9 mouse cellular contexts compared by ENCODE assay signal in the genomic region with DNA sequence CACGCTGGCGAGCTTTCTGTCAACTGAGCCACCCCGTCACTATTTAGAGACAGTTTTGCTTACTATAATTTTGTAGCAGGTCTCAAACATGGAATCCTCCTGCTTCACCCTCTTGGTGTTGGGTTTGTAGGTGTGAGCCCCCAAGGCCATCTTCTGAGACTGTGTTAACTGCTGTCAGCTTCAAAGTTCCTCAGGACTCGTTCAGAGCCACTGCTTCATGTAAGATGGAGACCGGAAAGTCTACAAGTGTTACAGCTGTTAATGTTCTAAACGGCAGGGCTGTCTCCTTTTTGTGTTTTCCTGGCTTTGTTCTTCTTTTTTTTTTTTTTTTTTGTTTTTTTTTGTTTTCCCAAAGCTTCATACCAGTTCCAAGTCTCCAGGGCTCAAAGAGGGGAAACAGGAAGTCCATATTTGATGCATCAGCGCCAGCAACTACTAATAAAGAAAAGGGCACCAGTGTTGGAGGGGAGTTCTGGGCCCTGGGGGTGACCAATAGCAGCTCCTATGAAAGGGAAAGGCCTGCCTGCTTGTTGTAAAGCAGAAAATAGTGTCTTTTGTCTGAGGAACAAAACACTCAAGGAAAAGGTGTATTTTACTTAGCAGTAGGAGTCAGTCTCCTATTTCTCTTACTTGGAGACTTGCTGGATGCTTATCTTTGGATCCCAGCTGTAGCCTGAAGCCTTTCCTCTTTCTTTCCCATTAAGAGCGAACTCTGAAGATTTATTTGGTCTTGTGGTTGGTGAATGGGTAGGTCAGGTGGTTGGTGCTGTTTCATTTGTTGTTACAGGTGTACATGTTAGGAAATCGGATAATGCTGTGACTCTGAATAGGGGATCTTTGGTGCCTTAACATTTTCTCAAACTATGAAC. TPM values are rescaled to one million over a fixed set of nuclear protein-coding genes. Genes with fewer than 3 reads are reported as not detected.
DNase-seq lines count a peak whose midpoint lies in the region; ATAC-seq and TF ChIP-seq lines count a peak whose summit lies in the region.
"Had no signal": no experiment of that assay in that cellular context is flagged by ENCODE, and none has a peak within 500 bp of the region (broad histone marks: within the 10 kb centered on the region; RNA-seq: fewer than 3 reads in every experiment).

No protein-coding gene starts in this region.

- DNase-seq in layer of hippocampus, adult 2 months (ENCODE audit: low spot score in 2 of 2): no peak
- no peak for DNase-seq in layer of hippocampus, postnatal 36 days
- DNase-seq in layer of hippocampus, adult 9-11 months: no peak
- DNase-seq in ovary, postnatal 10 days (ENCODE audit: low spot score): no peak
- no peak for DNase-seq in layer of hippocampus, postnatal 14 days (ENCODE audit: low spot score in 2 of 2)

- H3K4me1 ChIP-seq in embryonic facial prominence, embryonic 13.5 days: peaks cover 14% of the 10 kb centered on the region

- no peaks in the 10 kb centered on the region for H3K9me3 ChIP-seq in embryonic facial prominence, embryonic 13.5 days

- 69% methylated on average over 9 of the region's 9 CpGs for WGBS in embryonic facial prominence, embryonic 13.5 days

- no peaks in the 10 kb centered on the region for H3K27me3 ChIP-seq in embryonic facial prominence, embryonic 13.5 days
- H3K27me3 ChIP-seq: Patski had no signal

- peak overlapping the region; percentile 55; the same call in 1 of the 2 replicates for H3K27ac ChIP-seq in layer of hippocampus, adult 2 months
- H3K27ac ChIP-seq in embryonic facial prominence, embryonic 13.5 days: peak overlapping the region; percentile 71

- TF ChIP-seq CTCF in layer of hippocampus, adult 2 months (conservative IDR thresholded peaks at IDR 0.05): no peak

- H3K9ac ChIP-seq in embryonic facial prominence, embryonic 13.5 days: no peak overlapping the region

- ATAC-seq in embryonic facial prominence, embryonic 13.5 days (ENCODE audit: insufficient number of reproducible peaks, insufficient read depth, low FRiP score, low TSS enrichment, low read depth): no peak
- peak; percentile 36 for ATAC-seq in inflammation-experienced regulatory T-cells, adult 6 months
- peak; percentile 49; the same call in 1 of the 2 replicates for ATAC-seq in megakaryocyte-erythroid progenitor cell, adult 5-6 weeks (replicated peaks; ENCODE audit: low FRiP score, low TSS enrichment, poor library complexity, severe bottlenecking)
- ATAC-seq: Patski had no signal

- H3K36me3 ChIP-seq in embryonic facial prominence, embryonic 13.5 days: peaks cover 5% of the 10 kb centered on the region; the same call in 1 of the 2 replicates

- no peak overlapping the region for H3K4me3 ChIP-seq in layer of hippocampus, adult 2 months
- H3K4me3 ChIP-seq in embryonic facial prominence, embryonic 13.5 days: no peak overlapping the region

- no peak overlapping the region for H3K4me2 ChIP-seq in embryonic facial prominence, embryonic 13.5 days

RNA-seq across cellular contexts. Expression of a gene that starts 14.3 kb away (rescaled TPM):
- 100 to 1,000 TPM; 105 to 107 TPM for total RNA-seq in layer of hippocampus, adult 2 months (2021)
- 100 to 1,000 TPM; 110 to 118 TPM for total RNA-seq in layer of hippocampus, postnatal 36 days (2021)
- polyA plus RNA-seq in embryonic facial prominence, embryonic 13.5 days (2015; fragmentation: Nextera tagmentation; extraction: Ambion mirVana): 36.2 and 51.5 TPM in 2 replicates
- 10 to 100 TPM; 12.4 to 58.2 (median 50.7) TPM for polyA plus RNA-seq in inflammation-experienced regulatory T-cells, adult 6 months (2017; shearing (Covaris generic))
- 54.1 and 55.3 TPM in 2 replicates for total RNA-seq in megakaryocyte-erythroid progenitor cell, adult 5-6 weeks (2014; fragmentation: Nextera tagmentation)
- 21.4 and 25.9 TPM in 2 replicates for total RNA-seq in megakaryocyte-erythroid progenitor cell, adult 5-6 weeks (2017)
- total RNA-seq in layer of hippocampus, postnatal 14 days (2021): 100 to 1,000 TPM; 116 to 123 TPM

RNA-seq across cellular contexts. Expression of a gene that starts 28.3 kb away (rescaled TPM):
- total RNA-seq in layer of hippocampus, adult 2 months (2021): 10 to 100 TPM; 24.1 to 24.2 TPM
- total RNA-seq in layer of hippocampus, postnatal 36 days (2021): 10 to 100 TPM; 23.2 to 24.9 TPM
- 8.0 and 9.6 TPM in 2 replicates for polyA plus RNA-seq in embryonic facial prominence, embryonic 13.5 days (2015; fragmentation: Nextera tagmentation; extraction: Ambion mirVana)
- polyA plus RNA-seq in inflammation-experienced regulatory T-cells, adult 6 months (2017; shearing (Covaris generic)): 1 to 10 TPM; 2.9 to 4.9 (median 4.6) TPM
- 14.4 and 16.0 TPM in 2 replicates for total RNA-seq in megakaryocyte-erythroid progenitor cell, adult 5-6 weeks (2014; fragmentation: Nextera tagmentation)
- 11.9 and 14.1 TPM in 2 replicates for total RNA-seq in megakaryocyte-erythroid progenitor cell, adult 5-6 weeks (2017)
- total RNA-seq in layer of hippocampus, postnatal 14 days (2021): 10 to 100 TPM; 26.6 to 28.3 TPM
